In genomic region chr14:50348796-50349195, GRCm38 (mm10) we compare ENCODE assay signal across 28 mouse cellular contexts. TPM values are rescaled to one million over a fixed set of nuclear protein-coding genes. Genes with fewer than 3 reads are reported as not detected.
DNase-seq lines count a peak whose midpoint lies in the region; ATAC-seq and TF ChIP-seq lines count a peak whose summit lies in the region.
"Had no signal": no experiment of that assay in that cellular context is flagged by ENCODE, and none has a peak within 500 bp of the region (broad histone marks: within the 10 kb centered on the region; RNA-seq: fewer than 3 reads in every experiment).

Gene Olfr735, minus strand, starts transcription at chr14:50348872.

- peak; percentile 31 for DNase-seq in midbrain, postnatal 0 days (ENCODE audit: low spot score)
- DNase-seq in midbrain, embryonic 14.5 days, result no peak
- no peak for DNase-seq in neural tube, embryonic 10.5 days (ENCODE audit: extremely low spot score, low spot score)
- DNase-seq: adrenal gland, adult 2 months; adrenal gland, adult 8-10 months; adrenal gland, postnatal 10 days; adrenal gland, postnatal 14 days; adrenal gland, postnatal 25 days; adrenal gland, postnatal 36 days; B cell, adult 2 months; cerebellum, adult 11 months; cerebellum, adult 11-12 months had no signal

- no peak within 1 kb of the TSS for H3K4me2 ChIP-seq in hindbrain, embryonic 16.5 days (ENCODE audit: low read length)
- no peak within 1 kb of the TSS for H3K4me2 ChIP-seq in hindbrain, embryonic 13.5 days
- no peak within 1 kb of the TSS for H3K4me2 ChIP-seq in midbrain, postnatal 0 days (ENCODE audit: low read depth, low read length, poor library complexity, severe bottlenecking)
- H3K4me2 ChIP-seq in midbrain, embryonic 14.5 days (ENCODE audit: low read length), result no peak within 1 kb of the TSS
- H3K4me2 ChIP-seq in neural tube, embryonic 14.5 days (ENCODE audit: low read depth, low read length), result no peak within 1 kb of the TSS
- no peak within 1 kb of the TSS for H3K4me2 ChIP-seq in neural tube, embryonic 15.5 days
- no peak within 1 kb of the TSS for H3K4me2 ChIP-seq in forebrain, embryonic 13.5 days

- no peak for TF ChIP-seq CTCF in midbrain, postnatal 0 days (IDR thresholded peaks at IDR 0.05)

- no peaks in the 10 kb centered on the region for H3K9me3 ChIP-seq in hindbrain, embryonic 16.5 days (ENCODE audit: control insufficient read depth, low read length)
- H3K9me3 ChIP-seq in hindbrain, embryonic 13.5 days, result no peaks in the 10 kb centered on the region
- H3K9me3 ChIP-seq in midbrain, postnatal 0 days (ENCODE audit: low read length), result no peaks in the 10 kb centered on the region
- H3K9me3 ChIP-seq in midbrain, embryonic 14.5 days (ENCODE audit: control insufficient read depth, low read length), result no peaks in the 10 kb centered on the region
- no peaks in the 10 kb centered on the region for H3K9me3 ChIP-seq in neural tube, embryonic 14.5 days (ENCODE audit: control insufficient read depth, low read length)
- no peaks in the 10 kb centered on the region for H3K9me3 ChIP-seq in neural tube, embryonic 15.5 days (replicated peaks)
- no peaks in the 10 kb centered on the region; the same call in 1 of the 2 replicates for H3K9me3 ChIP-seq in forebrain, embryonic 13.5 days (replicated peaks)
- H3K9me3 ChIP-seq: G1E had no signal

- H3K27ac ChIP-seq in hindbrain, embryonic 16.5 days (ENCODE audit: low read depth, low read length), result no peak within 1 kb of the TSS
- no peak within 1 kb of the TSS for H3K27ac ChIP-seq in hindbrain, embryonic 13.5 days
- no peak within 1 kb of the TSS for H3K27ac ChIP-seq in midbrain, postnatal 0 days (ENCODE audit: low read depth, low read length)
- H3K27ac ChIP-seq in midbrain, embryonic 14.5 days (replicated peaks; ENCODE audit: low read depth, low read length), result no peak within 1 kb of the TSS
- H3K27ac ChIP-seq in neural tube, embryonic 14.5 days (ENCODE audit: low read depth, low read length), result no peak within 1 kb of the TSS
- H3K27ac ChIP-seq in neural tube, embryonic 15.5 days (replicated peaks), result no peak within 1 kb of the TSS
- H3K27ac ChIP-seq in forebrain, embryonic 13.5 days, result no peak within 1 kb of the TSS

- H3K9ac ChIP-seq in hindbrain, embryonic 16.5 days (ENCODE audit: low read depth, low read length), result no peak within 1 kb of the TSS
- H3K9ac ChIP-seq in hindbrain, embryonic 13.5 days, result no peak within 1 kb of the TSS
- no peak within 1 kb of the TSS for H3K9ac ChIP-seq in midbrain, postnatal 0 days (replicated peaks; ENCODE audit: low read length, poor library complexity, severe bottlenecking)
- no peak within 1 kb of the TSS for H3K9ac ChIP-seq in midbrain, embryonic 14.5 days (replicated peaks; ENCODE audit: low read length)
- H3K9ac ChIP-seq in neural tube, embryonic 14.5 days (replicated peaks; ENCODE audit: low read depth, low read length), result no peak within 1 kb of the TSS
- no peak within 1 kb of the TSS for H3K9ac ChIP-seq in neural tube, embryonic 15.5 days (replicated peaks)
- no peak within 1 kb of the TSS for H3K9ac ChIP-seq in forebrain, embryonic 13.5 days

- ATAC-seq in hindbrain, embryonic 16.5 days, result peak; percentile 58
- no peak for ATAC-seq in hindbrain, embryonic 13.5 days (ENCODE audit: low FRiP score)
- no peak for ATAC-seq in midbrain, postnatal 0 days (ENCODE audit: low FRiP score)
- no peak for ATAC-seq in midbrain, embryonic 14.5 days (ENCODE audit: low FRiP score, low TSS enrichment)
- 0 out of 2 replicates have a peak, but pooled peaks have one; percentile 24 for ATAC-seq in neural tube, embryonic 14.5 days (ENCODE audit: low read depth)
- peak; percentile 72 for ATAC-seq in neural tube, embryonic 15.5 days (ENCODE audit: low FRiP score)
- ATAC-seq in forebrain, embryonic 13.5 days, result no peak
- ATAC-seq: activated CD4-positive, CD25-positive, alpha-beta regulatory T cell, adult 4 months; CD4-positive, CD25-positive, alpha-beta regulatory T cell, adult 4 months; Patski had no signal

- H3K4me3 ChIP-seq in hindbrain, embryonic 16.5 days (ENCODE audit: low read length), result no peak within 1 kb of the TSS
- H3K4me3 ChIP-seq in hindbrain, embryonic 13.5 days, result no peak within 1 kb of the TSS
- no peak within 1 kb of the TSS for H3K4me3 ChIP-seq in midbrain, postnatal 0 days (ENCODE audit: low read depth, low read length)
- no peak within 1 kb of the TSS for H3K4me3 ChIP-seq in midbrain, embryonic 14.5 days (replicated peaks; ENCODE audit: low read depth, low read length)
- no peak within 1 kb of the TSS for H3K4me3 ChIP-seq in neural tube, embryonic 14.5 days (ENCODE audit: low read depth, low read length)
- no peak within 1 kb of the TSS for H3K4me3 ChIP-seq in neural tube, embryonic 15.5 days (replicated peaks)
- H3K4me3 ChIP-seq in forebrain, embryonic 13.5 days, result no peak within 1 kb of the TSS

- H3K27me3 ChIP-seq in hindbrain, embryonic 16.5 days (replicated peaks; ENCODE audit: control insufficient read depth, insufficient read depth, low read length), result no peaks in the 10 kb centered on the region
- no peaks in the 10 kb centered on the region for H3K27me3 ChIP-seq in hindbrain, embryonic 13.5 days
- no peaks in the 10 kb centered on the region for H3K27me3 ChIP-seq in midbrain, postnatal 0 days (ENCODE audit: insufficient read depth, low read length)
- no peaks in the 10 kb centered on the region for H3K27me3 ChIP-seq in midbrain, embryonic 14.5 days (ENCODE audit: control insufficient read depth, insufficient read depth, low read length)
- no peaks in the 10 kb centered on the region for H3K27me3 ChIP-seq in neural tube, embryonic 14.5 days (ENCODE audit: control insufficient read depth, insufficient read depth, low read length)
- no peaks in the 10 kb centered on the region for H3K27me3 ChIP-seq in neural tube, embryonic 15.5 days (replicated peaks)
- H3K27me3 ChIP-seq in forebrain, embryonic 13.5 days, result no peaks in the 10 kb centered on the region
- H3K27me3 ChIP-seq: Patski had no signal

- WGBS in hindbrain, embryonic 16.5 days, result 86% methylated on average over 2 of the region's 2 CpGs
- whole genome bisulfite sequencing in hindbrain, embryonic 13.5 days, result 87% methylated on average over 2 of the region's 2 CpGs
- 80% methylated on average over 2 of the region's 2 CpGs for WGBS in midbrain, postnatal 0 days
- 85% methylated on average over 2 of the region's 2 CpGs for WGBS in midbrain, embryonic 14.5 days
- WGBS in neural tube, embryonic 14.5 days, result 73% methylated on average over 2 of the region's 2 CpGs
- WGBS in neural tube, embryonic 15.5 days, result 68% methylated on average over 2 of the region's 2 CpGs
- WGBS in forebrain, embryonic 13.5 days, result 84% methylated on average over 2 of the region's 2 CpGs

- no peaks in the 10 kb centered on the region for H3K36me3 ChIP-seq in hindbrain, embryonic 16.5 days (ENCODE audit: control insufficient read depth, insufficient read depth, low read length)
- H3K36me3 ChIP-seq in hindbrain, embryonic 13.5 days, result no peaks in the 10 kb centered on the region
- no peaks in the 10 kb centered on the region for H3K36me3 ChIP-seq in midbrain, postnatal 0 days (ENCODE audit: insufficient read depth, low read length)
- H3K36me3 ChIP-seq in midbrain, embryonic 14.5 days (ENCODE audit: control insufficient read depth, insufficient read depth, low read length), result no peaks in the 10 kb centered on the region
- H3K36me3 ChIP-seq in neural tube, embryonic 14.5 days (ENCODE audit: control insufficient read depth, insufficient read depth, low read length), result no peaks in the 10 kb centered on the region
- H3K36me3 ChIP-seq in neural tube, embryonic 15.5 days, result no peaks in the 10 kb centered on the region
- H3K36me3 ChIP-seq in forebrain, embryonic 13.5 days (ENCODE audit: poor library complexity, severe bottlenecking), result no peaks in the 10 kb centered on the region
- H3K36me3 ChIP-seq: G1E had no signal

- H3K4me1 ChIP-seq in hindbrain, embryonic 16.5 days (ENCODE audit: control insufficient read depth, insufficient read depth, low read depth, low read length), result no peaks in the 10 kb centered on the region
- H3K4me1 ChIP-seq in hindbrain, embryonic 13.5 days (replicated peaks), result no peaks in the 10 kb centered on the region
- H3K4me1 ChIP-seq in midbrain, postnatal 0 days (ENCODE audit: insufficient read depth, low read length), result no peaks in the 10 kb centered on the region
- no peaks in the 10 kb centered on the region for H3K4me1 ChIP-seq in midbrain, embryonic 14.5 days (ENCODE audit: control insufficient read depth, insufficient read depth, low read length)
- H3K4me1 ChIP-seq in neural tube, embryonic 14.5 days (ENCODE audit: control insufficient read depth, insufficient read depth, low read length), result no peaks in the 10 kb centered on the region
- H3K4me1 ChIP-seq in neural tube, embryonic 15.5 days, result no peaks in the 10 kb centered on the region
- no peaks in the 10 kb centered on the region for H3K4me1 ChIP-seq in forebrain, embryonic 13.5 days

RNA-seq across cellular contexts. Expression of gene Olfr735, which starts in this region (rescaled TPM):
- not detected in 2 replicates for polyA plus RNA-seq in hindbrain, embryonic 16.5 days (2015; fragmentation: Nextera tagmentation; extraction: Ambion mirVana)
- not detected in 2 replicates for polyA plus RNA-seq in hindbrain, embryonic 13.5 days (2015; fragmentation: Nextera tagmentation; extraction: Ambion mirVana)
- not detected in 2 replicates for total RNA-seq in midbrain, postnatal 0 days (2014; rRNA removed)
- not detected in 2 replicates for polyA plus RNA-seq in midbrain, postnatal 0 days (2015; fragmentation: Nextera tagmentation; extraction: Ambion mirVana)
- polyA plus RNA-seq in midbrain, embryonic 14.5 days (2014; fragmentation: Nextera tagmentation; extraction: Ambion mirVana), result not detected in 2 replicates
- not detected in 2 replicates for polyA plus RNA-seq in neural tube, embryonic 14.5 days (2014; fragmentation: Nextera tagmentation; extraction: Ambion mirVana)
- not detected in 2 replicates for polyA plus RNA-seq in neural tube, embryonic 15.5 days (2015; fragmentation: Nextera tagmentation; extraction: Ambion mirVana)
- not detected in 2 replicates for polyA plus RNA-seq in forebrain, embryonic 13.5 days (2015; fragmentation: Nextera tagmentation; extraction: Ambion mirVana)
- total RNA-seq: adrenal gland, adult 18-20 months; adrenal gland, postnatal 10 days; adrenal gland, postnatal 14 days; adrenal gland, postnatal 25 days; adrenal gland, postnatal 36 days; adrenal gland, postnatal 4 days; CH12.LX; ES-E14; MEL had no signal
- polyA plus RNA-seq: activated CD4-positive, CD25-positive, alpha-beta regulatory T cell, adult 4 months; adrenal gland, adult 2 months; brain, embryonic 14.5 days; C2C12; CD4-positive, CD25-positive, alpha-beta regulatory T cell, adult 4 months; G1E; Patski had no signal

Comparison
In these comparisons a context has a peak if more than half of its experiments do, and no peak if none do; other contexts are left out.
1. Peak in ATAC-seq in hindbrain, embryonic 16.5 days; RNA of the gene not detected or under 1 TPM.
2. Peak in DNase-seq in midbrain, postnatal 0 days; RNA of the gene not detected or under 1 TPM.
3. Peak in ATAC-seq in neural tube, embryonic 14.5 days; RNA of the gene not detected or under 1 TPM.
4. Peak in ATAC-seq in neural tube, embryonic 15.5 days; RNA of the gene not detected or under 1 TPM.